Mouse (Mus musculus): ENCODE data around the gene Snx14.

Snx14 gene

GRCm38 (mm10) chr9:88342241-88342640 lies 96.5 kb downstream of the Snx14 start:
- no peak for DNase-seq

DNA sequence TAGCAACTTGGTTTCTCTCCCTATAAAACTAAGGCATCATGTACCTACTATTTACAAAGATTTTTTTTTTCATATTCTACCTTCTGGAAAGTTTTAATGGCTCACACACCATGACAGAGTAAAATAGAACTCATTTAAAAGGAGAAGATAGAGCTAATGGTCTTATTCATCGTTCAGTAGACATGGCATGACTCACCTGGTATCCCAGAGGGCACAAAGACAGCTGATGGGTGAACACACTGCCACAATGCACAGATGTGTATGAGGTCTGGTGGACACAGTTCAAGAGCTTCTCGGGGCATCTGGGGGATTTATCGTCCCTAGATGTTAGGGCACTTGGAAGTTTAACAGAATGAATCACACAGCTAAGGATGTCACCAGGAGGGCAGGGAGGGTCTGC lies 97.9 kb downstream of the Snx14 start:
- no peak for DNase-seq

GRCm38 (mm10) chr9:88335839-88336238 lies 102.9 kb downstream of the Snx14 start:
- no peak for DNase-seq

DNA sequence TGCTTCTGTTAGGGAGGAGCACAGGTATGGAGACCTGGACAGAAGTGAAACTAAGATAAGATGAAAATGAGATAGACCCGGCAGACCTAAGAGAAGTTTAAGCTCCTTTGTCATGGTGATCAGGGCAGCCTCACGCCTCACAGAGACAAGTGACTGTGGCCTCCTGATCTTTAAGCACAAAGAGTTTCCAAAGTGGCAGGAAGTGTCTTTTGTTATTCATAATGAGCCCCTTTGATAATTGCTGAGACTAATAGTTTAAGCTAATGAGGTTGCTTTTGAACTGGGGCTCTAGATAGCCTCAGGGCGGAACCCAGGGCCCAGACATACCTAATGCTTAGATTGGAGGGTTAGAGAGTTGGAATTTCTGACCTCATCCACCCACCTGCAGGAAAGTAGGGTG lies 106.3 kb downstream of the Snx14 start:
- no peak for DNase-seq

DNA sequence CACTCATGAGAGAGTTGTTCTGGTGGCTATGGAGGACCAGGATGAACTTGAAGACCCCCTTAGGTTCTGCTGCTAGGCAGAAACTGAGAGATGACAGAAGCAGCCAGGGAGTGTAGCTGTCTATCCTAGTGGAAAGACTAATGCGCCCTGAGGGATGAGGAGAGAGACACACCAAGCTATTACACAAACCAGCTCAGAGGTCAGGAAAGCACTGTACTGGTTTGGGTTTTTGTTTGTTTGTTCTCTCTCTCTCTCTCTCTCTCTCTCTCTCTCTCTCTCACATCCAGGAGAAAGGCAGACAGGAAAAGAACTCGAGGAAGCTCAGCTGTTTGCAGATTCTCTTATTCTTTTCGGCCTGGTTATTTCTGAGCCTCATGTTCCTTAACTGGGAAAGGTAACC lies 108.4 kb downstream of the Snx14 start:
- no peak for DNase-seq

GRCm38 (mm10) chr9:88329166-88329748 lies 109.5 kb downstream of the Snx14 start:
- peak; percentile 14 for DNase-seq

DNA sequence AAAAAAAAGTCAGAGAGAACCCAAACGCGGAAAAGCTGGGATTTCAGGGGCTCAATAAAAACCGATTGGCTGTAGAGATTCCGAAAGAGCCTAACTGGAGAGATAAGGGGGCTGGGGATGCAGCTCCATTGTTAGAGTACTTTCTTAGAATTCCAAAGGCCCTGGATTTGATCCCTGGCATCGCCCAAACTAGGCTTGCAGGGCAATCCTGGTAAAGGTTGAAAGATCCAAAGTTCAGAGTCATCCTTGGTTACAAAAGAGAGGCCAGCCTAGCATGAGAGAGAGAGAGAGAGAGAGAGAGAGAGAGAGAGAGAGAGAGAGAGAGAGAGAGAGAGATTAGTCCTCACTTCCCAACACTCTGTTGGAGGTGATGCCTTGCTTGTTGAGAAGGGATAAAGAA lies 110.1 kb downstream of the Snx14 start:
- DNase-seq: no peak

DNA sequence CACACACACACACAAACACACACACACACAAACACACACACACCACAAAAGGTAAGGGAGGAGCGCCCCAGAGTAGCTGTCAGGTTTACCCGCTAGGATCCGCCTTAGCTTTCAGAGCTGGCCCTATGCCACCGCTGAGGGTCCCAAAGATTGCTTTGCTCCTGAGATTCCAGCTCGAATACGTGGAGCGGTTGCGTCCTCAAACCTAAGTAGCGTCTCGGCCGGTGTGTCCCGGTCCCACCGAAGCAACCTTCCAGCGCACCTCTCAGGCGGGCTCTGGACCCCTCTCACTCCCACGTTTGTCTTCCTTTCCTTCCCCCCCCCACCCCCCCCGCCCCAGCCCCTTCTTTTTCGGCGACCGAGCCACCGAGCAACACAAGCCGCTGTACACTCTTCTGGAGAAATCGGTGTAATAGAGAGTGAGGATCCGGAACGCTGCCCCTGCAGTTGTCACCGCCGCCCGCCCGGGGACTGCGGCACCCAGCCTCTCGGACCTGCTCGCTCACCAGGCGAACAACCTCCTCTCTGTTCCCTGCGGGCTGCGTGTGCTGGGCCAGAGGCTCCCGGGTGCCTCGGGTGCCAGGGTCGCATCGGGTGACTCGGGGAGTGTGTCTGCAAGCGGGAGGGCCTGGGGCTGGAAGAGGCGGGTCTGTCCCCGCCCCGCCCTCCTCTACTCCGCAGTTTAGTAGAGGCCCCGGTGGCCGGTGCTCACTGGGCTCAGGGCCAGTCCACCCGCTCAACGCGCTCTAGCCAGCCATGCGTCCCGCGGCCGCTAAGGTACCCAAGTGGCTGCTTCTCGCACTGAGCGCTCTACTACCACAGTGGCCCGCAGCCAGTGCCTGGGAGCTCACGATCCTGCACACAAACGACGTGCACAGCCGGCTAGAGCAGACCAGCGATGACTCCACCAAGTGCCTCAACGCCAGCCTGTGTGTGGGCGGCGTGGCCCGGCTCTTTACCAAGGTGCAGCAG lies 111.5 kb downstream of the Snx14 start, which contains the start of gene Nt5e:
Gene Nt5e (plus strand): TSS at position 268 of the 972 bp plus-strand sequence.
- DNase-seq: peak; percentile 68
